Mouse (Mus musculus) thymus, postnatal 10 days (tissue): ENCODE results near the gene Arap1.

Source experiments
- DNase-seq, 2 experiments: peaks; one replicate each; pipeline ENCODE4 v3.0.0; 2021; ENCODE audit warnings: low spot score in 2 of 2

Arap1 gene

DNA sequence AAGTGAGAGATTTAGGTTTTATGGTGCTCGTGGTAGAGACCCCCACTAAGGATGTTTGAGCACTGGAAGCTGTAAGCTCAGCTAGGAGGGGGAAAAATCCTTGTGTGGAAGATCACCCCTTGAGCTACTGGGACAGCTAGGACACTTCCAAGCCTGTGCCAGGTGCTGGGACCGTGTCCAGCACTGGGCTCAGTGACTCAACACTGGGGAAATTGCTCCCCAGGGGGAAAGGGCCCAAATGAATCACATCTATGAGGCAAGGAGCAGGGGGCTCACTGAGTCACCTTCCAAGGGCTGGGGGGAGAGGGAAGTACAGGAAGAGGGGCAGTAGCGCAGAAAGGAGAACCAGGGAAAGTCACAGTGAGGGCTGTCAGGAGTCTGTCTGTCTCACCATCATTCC lies 102.0 kb downstream of the Arap1 start:
- DNase-seq: no peak

GRCm38 (mm10) chr7:101450422-101451401 lies 102.8 kb downstream of the Arap1 start:
- DNase-seq: peak; percentile 65 to 92

- DNase-seq: no peak
Measured at GRCm38 (mm10) chr7:101452669-101453068, 104.8 kb downstream of the Arap1 start.

DNA sequence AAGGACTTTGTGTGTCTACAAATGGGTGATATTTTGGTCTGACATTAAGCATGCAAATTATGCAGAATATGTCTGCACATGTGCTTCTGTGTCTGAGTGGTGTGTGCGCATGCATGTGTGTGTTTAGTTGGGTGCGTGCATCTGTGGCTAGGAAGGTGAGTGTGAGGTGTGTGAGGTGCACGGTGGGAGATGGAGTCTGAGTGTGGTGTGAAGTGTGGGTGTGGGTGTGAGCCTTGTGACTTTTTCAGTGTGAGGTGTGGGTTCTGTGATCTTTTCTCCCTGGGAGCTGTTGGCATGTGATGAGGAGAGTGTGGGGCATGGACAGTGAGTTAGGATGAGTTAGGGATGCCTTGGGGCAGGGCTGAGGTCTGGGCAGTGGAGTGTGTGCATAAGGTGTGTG lies 105.4 kb downstream of the Arap1 start:
- no peak for DNase-seq

DNA sequence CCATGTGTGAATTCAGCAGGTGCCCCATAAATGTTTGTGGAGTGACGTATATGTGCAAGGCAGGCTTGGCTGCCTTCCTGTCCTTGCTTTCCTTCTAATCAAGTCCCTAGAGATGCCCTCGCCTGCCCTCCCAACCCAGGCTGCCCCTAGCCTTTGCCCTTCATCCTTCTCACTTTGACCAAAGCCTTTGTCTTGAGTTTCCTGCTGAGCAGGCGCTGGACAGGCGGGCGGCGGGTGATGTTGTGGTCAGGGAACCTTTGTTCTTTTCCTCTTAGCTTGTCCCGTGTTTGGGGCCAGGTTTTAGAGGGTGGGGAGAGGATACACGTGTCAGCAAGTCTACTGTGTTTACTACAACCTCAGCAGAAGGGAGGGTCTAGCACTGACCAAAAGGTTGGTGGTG lies 105.9 kb downstream of the Arap1 start:
- no peak for DNase-seq

- DNase-seq: no peak
Measured at GRCm38 (mm10) chr7:101454479-101454878, 106.6 kb downstream of the Arap1 start.

- no peak for DNase-seq
Measured at GRCm38 (mm10) chr7:101455141-101455540, 107.3 kb downstream of the Arap1 start.

GRCm38 (mm10) chr7:101456318-101456717 lies 108.5 kb downstream of the Arap1 start:
- no peak for DNase-seq

- no peak for DNase-seq
Measured at GRCm38 (mm10) chr7:101456789-101457188, 108.9 kb downstream of the Arap1 start.

DNA sequence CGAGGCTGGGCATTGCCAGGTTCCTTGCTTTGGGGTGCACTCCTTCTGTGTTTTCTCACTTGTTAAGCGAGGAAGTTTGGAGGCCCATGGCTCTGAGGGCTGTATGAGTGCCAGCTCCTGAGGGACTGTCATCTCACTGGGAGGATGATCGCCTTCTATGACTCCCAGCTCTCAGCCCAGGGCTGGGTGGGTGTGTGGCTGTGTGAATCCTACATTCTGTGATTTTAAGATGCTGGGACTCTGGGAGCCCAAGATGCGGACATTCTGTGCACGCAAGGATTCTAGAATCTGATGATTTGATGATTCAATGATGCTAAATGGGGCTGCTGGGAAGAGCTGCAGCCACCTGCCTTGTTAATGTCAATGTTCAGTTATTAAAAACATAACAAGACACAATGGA lies 109.4 kb downstream of the Arap1 start:
- no peak for DNase-seq

GRCm38 (mm10) chr7:101457801-101458200 lies 109.9 kb downstream of the Arap1 start:
- peak in 1 of 2 experiments; percentile 25 for DNase-seq

DNA sequence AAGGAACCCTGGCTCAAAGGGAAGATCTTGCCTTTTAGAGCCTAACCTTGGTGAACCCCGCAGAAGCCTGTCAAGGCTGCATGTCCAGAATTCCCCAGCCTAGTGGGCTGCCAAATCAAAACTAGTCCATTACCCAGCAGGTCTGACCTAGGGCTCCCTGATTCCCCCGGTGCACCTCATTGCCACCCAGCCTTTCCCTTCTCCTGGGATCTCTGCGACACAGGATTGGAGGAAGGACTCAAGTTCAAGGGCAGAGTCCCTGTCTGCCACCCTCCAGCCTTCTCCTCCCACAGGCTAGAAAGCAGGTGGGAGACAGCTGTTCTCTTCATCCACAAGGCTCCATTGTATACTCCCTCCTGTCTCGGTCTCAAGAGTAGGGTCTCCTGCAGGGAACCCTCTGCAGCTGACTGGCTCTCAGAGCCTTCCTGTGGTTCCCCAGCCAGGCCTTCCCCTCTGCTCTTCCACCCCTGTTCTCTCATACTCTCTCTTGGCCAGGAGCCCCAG lies 110.5 kb downstream of the Arap1 start:
- DNase-seq: no peak

DNA sequence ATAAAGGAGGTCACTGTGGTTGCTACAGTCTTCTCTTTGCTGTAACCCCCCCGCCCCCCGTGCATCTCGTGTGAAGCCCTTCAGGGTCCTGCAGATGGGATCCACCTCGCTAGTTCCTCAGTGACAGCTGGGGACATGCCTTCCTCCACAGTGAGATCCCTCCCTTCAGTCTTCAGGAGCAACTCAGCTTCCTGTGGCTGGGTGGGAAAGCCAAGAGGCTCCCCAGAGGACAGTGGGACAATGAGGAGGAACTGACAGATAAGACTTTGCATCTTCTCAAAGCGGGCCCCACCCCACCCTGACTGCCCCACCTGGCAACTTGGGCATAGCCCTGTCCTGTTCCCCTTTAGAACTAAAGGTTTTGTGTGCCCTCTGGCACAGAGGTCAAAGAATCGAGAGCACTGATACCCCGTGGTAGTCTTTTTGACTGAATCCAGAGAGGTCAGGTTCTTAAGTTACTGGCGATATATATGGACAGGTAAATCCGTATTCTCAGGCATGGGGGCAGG lies 111.5 kb downstream of the Arap1 start:
- no peak for DNase-seq

DNA sequence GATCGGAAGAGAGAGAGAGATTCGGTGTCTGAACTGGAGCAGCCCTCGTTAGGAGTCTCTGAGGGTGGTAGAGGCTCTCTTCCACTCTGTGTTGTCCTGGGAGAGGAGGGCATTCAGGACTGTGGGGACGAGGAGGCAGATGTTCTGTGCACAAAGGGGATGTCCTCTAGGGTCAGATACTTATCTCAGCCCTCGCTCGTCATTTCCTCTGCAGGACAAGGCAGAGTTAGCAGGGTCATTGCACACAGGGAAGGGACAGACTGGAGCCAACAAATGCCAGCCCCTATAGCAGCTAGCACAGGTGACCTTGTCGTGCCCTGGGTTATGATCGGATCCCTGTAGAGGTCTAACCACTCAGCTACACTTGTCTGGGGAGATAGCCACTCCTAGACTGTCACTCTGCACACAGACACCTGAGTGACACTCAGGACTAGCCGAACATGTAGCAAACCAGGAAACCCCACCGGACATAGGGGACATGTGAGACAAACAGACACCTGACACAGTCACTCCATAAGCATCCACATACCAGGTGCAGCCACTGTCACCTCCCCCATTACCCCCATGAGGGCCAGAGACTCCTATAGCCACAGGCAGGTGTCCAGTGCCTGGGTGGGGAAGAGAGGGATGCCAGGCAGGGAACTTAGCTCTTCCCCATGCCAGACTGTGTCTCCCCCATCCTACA lies 112.2 kb downstream of the Arap1 start:
- no peak for DNase-seq

- DNase-seq: no peak
Measured at GRCm38 (mm10) chr7:101460608-101460957, 112.7 kb downstream of the Arap1 start.

GRCm38 (mm10) chr7:101461571-101461970 lies 113.7 kb downstream of the Arap1 start:
- DNase-seq: no peak
